Mouse (Mus musculus) E14TG2a.4 (cell line): ENCODE results near the gene Tnfrsf9.

Experiments used
- CTCF ChIP-seq: conservative IDR thresholded peaks from 2 replicates; pipeline ENCODE4 v1.5.1; 2014; ENCODE audit warnings: low read length
- NANOG ChIP-seq: IDR thresholded peaks from 2 replicates; pipeline ENCODE4 v1.6.1; 2014; ENCODE audit warnings: borderline replicate concordance, low read length, mixed read lengths
- POU5F1 ChIP-seq: IDR thresholded peaks from 2 replicates; pipeline ENCODE4 v1.6.1; 2014; ENCODE audit warnings: low read length, borderline replicate concordance

DNA sequence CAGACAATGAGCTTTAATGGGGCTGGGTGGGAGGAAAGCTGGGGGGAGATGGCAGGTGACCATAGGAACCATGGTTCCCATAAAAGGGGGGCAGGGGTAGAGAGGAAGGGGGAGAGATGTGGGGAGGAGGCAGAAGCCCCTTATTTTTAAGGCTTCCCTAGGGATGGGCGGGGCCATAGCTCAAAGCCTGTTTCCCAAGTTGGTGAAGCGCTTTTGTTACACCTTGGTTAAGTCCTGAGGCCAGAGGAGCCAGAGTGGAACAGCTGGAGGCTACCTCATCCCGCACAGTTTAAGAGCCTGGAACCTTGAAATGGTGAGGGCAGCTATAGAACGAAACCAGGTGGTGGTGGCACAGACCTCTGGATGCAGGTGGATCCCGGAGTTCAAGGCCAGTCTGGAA lies 26.5 kb upstream of the Tnfrsf9 start:
- TF ChIP-seq CTCF (no peak), NANOG (no peak), POU5F1 (no peak)
